Mouse (Mus musculus) liver, embryonic 14.5 days (tissue): Measurements from ENCODE around the gene Ppfia3.

Source experiments
- CTCF ChIP-seq: IDR thresholded peaks from 2 replicates; pipeline ENCODE4 v1.5.1; 2016; ENCODE audit warnings: antibody characterized with exemption, low read depth, control low read depth
- EP300 ChIP-seq: IDR thresholded peaks from 2 replicates; pipeline ENCODE4 v1.6.1; 2016; ENCODE audit warnings: antibody characterized with exemption, low read depth

DNA sequence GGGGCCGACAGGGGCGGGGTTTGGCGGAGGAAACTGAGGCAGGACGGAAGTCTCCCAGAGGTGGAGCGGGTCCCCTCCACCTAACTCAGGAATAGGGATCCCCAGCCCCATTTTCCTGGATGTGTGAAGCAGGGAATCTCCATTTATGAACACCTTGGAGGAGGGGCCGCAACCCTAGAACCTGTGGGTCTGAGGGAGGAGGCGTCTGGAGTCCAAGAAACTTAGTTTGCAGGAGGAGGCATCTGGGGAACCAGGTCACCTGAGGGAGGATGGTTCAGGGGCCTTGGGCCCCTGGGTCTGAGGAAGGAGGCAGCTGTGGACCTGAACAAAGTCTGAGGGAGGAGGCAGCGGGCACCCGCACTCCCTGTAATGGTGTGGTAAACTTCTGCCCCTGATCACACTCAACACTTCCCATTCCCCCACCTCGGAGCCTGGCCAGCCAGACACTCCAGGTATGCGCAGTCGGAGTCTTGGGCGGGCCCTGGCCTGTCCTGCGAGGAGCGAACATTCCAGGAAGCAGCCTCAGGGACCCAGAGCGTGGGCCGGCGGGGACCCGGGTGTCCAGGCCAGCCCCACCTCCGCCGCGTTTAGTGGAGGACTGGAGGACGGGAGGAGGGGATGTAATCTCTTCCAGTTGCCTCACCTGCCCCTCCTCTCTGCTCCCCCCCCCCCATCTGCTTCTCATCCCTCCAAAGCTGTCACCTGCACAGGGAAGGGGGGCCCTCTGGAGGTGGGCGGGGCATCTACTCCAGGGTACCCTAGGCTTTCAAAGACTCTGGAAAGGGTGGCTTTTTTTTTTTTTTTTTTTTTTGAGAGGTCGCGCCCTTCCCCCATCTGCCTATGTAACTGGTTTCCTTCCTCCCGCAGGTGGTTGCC is 47.3 kb upstream of the Ppfia3 start:
- TF ChIP-seq CTCF = no peak
- no peak for TF ChIP-seq EP300
